Mouse (Mus musculus) ES-Bruce4 (cell line): ENCODE results near the gene Ptprm.

Experiments used
- CTCF ChIP-seq: IDR thresholded peaks from one replicate; pipeline ENCODE4 v1.8.1; 2011; ENCODE audit warnings: low read depth, low read length
- EP300 ChIP-seq: IDR thresholded peaks from 2 replicates; pipeline ENCODE4 v1.6.1; 2011; ENCODE audit warnings: low read depth, low read length; ENCODE audit not compliant: insufficient read depth
- POLR2A ChIP-seq: IDR thresholded peaks from one replicate; pipeline ENCODE4 v1.8.1; 2011; ENCODE audit warnings: low read length; ENCODE audit not compliant: insufficient read depth

DNA sequence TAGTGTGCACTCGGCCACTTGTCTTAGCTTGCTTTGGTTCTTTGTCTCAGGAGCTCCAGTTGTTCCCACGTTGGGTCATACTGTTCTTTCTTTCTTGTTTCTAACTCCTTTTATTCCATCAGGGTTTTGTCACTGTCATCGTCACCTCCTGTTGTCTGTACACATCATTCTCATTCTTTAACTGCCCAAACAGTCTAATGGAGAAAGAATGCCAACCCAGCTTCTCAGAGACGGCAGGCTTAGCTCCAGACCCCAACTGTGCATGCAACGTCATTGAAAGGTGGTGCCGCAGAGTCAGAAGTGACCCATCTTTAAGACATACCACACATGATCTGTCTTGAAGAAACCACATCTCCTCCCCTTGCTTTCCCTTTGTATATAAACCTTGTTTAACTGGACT is 31.0 kb upstream of the Ptprm start:
- no peak for TF ChIP-seq EP300
- no peak for TF ChIP-seq POLR2A
- no peak for TF ChIP-seq CTCF
